27 mouse cellular contexts compared by ENCODE assay signal in genomic region chr15:98021886-98022285, GRCm38 (mm10). TPM values are rescaled to one million over a fixed set of nuclear protein-coding genes. Genes with fewer than 3 reads are reported as not detected.
DNase-seq lines count a peak whose midpoint lies in the region; ATAC-seq and TF ChIP-seq lines count a peak whose summit lies in the region.
"Had no signal": no experiment of that assay in that cellular context is flagged by ENCODE, and none has a peak within 500 bp of the region (broad histone marks: within the 10 kb centered on the region; RNA-seq: fewer than 3 reads in every experiment).

No protein-coding gene starts in this region.

- H3K9me3 ChIP-seq in lung, postnatal 0 days (ENCODE audit: low read length): no peaks in the 10 kb centered on the region
- H3K9me3 ChIP-seq: forebrain, embryonic 12.5 days; intestine, embryonic 15.5 days; megakaryocyte, embryonic 14.5 days; neural tube, embryonic 12.5 days had no signal

- H3K4me3 ChIP-seq in lung, postnatal 0 days (ENCODE audit: low read depth, low read length): no peak overlapping the region
- no peak overlapping the region for H3K4me3 ChIP-seq in thymus, adult 2 months (ENCODE audit: control insufficient read depth, insufficient read depth, low read length)
- H3K4me3 ChIP-seq: erythroblast, embryonic 14.5 days; forebrain, embryonic 12.5 days; heart, adult 2 months; intestine, embryonic 15.5 days; left cerebral cortex, adult 2 months; megakaryocyte, embryonic 14.5 days; neural tube, embryonic 12.5 days had no signal

- H3K36me3 ChIP-seq in lung, postnatal 0 days (ENCODE audit: insufficient read depth, low read length): no peaks in the 10 kb centered on the region
- H3K36me3 ChIP-seq in thymus, adult 2 months (ENCODE audit: control insufficient read depth, insufficient read depth, low read length): no peaks in the 10 kb centered on the region
- H3K36me3 ChIP-seq: forebrain, embryonic 12.5 days; intestine, embryonic 15.5 days; neural tube, embryonic 12.5 days had no signal

- ATAC-seq in lung, postnatal 0 days: no peak
- ATAC-seq: intestine, embryonic 15.5 days; liver, postnatal 0 days had no signal

- H3K9ac ChIP-seq in lung, postnatal 0 days (replicated peaks; ENCODE audit: low read depth): no peak overlapping the region
- H3K9ac ChIP-seq: forebrain, embryonic 12.5 days; hindbrain, embryonic 14.5 days; intestine, embryonic 15.5 days; liver, postnatal 0 days; neural tube, embryonic 12.5 days had no signal

- peak; percentile 60 for DNase-seq in embryo, embryonic 10 days (ENCODE audit: low spot score)
- DNase-seq in embryo, embryonic 9.5 days (ENCODE audit: extremely low spot score): no peak
- peak; percentile 25 for DNase-seq in lung, postnatal 0 days (ENCODE audit: low spot score)
- no peak for DNase-seq in lung, postnatal 36 days
- peak; percentile 58 for DNase-seq in hindlimb bud, embryonic 11.5 days (ENCODE audit: extremely low spot score, low read depth, low spot score)
- no peak for DNase-seq in thymus, adult 18-20 months
- DNase-seq in thymus, adult 2 months: no peak
- DNase-seq: cerebellum, adult 11 months; cerebellum, adult 9-11 months; gastrocnemius, postnatal 36 days; heart, adult 2 months; kidney, adult 9 months; left cerebral cortex, postnatal 4 days; liver, postnatal 0 days; lung, postnatal 14 days; midbrain, embryonic 14.5 days; right cerebral cortex, postnatal 14 days; spleen, adult 18-20 months; thymus, postnatal 25 days had no signal

- H3K4me1 ChIP-seq in lung, postnatal 0 days (ENCODE audit: insufficient read depth, low read depth, low read length): no peaks in the 10 kb centered on the region
- no peaks in the 10 kb centered on the region for H3K4me1 ChIP-seq in thymus, adult 2 months (replicated peaks; ENCODE audit: control insufficient read depth, insufficient read depth, low read length)
- H3K4me1 ChIP-seq: megakaryocyte, embryonic 14.5 days had no signal

- no peaks in the 10 kb centered on the region for H3K27me3 ChIP-seq in lung, postnatal 0 days (replicated peaks; ENCODE audit: insufficient read depth, low read length)
- H3K27me3 ChIP-seq in thymus, adult 2 months (ENCODE audit: control insufficient read depth, insufficient read depth, low read length): no peaks in the 10 kb centered on the region
- H3K27me3 ChIP-seq: forebrain, embryonic 12.5 days; intestine, embryonic 15.5 days; neural tube, embryonic 12.5 days had no signal

- WGBS in lung, postnatal 0 days: 7% methylated on average over 2 of the region's 2 CpGs
- 66% methylated on average over 2 of the region's 2 CpGs for WGBS in thymus, adult 2 months

- no peak for TF ChIP-seq CTCF in lung, postnatal 0 days (IDR thresholded peaks at IDR 0.05)
- no peak for TF ChIP-seq CTCF in thymus, adult 2 months (IDR thresholded peaks at IDR 0.05; ENCODE audit: borderline replicate concordance, control insufficient read depth, extremely low read depth, insufficient read depth, low read length, poor library complexity)

- TF ChIP-seq POLR2A in thymus, adult 2 months (IDR thresholded peaks at IDR 0.05; ENCODE audit: control insufficient read depth, extremely low read depth, insufficient read depth, low read length, poor library complexity): no peak

- H3K27ac ChIP-seq in lung, postnatal 0 days (ENCODE audit: low read length): no peak overlapping the region
- no peak overlapping the region for H3K27ac ChIP-seq in thymus, adult 2 months (ENCODE audit: control insufficient read depth, insufficient read depth, low read length)
- H3K27ac ChIP-seq: forebrain, embryonic 12.5 days; heart, adult 2 months; hindbrain, embryonic 14.5 days; intestine, embryonic 15.5 days; left cerebral cortex, adult 2 months; neural tube, embryonic 12.5 days had no signal

- no peak for TF ChIP-seq EP300 in lung, postnatal 0 days (IDR thresholded peaks at IDR 0.05)

- no peak overlapping the region for H3K4me2 ChIP-seq in lung, postnatal 0 days (replicated peaks; ENCODE audit: low read depth, low read length)
- H3K4me2 ChIP-seq: forebrain, embryonic 12.5 days; hindbrain, embryonic 14.5 days; intestine, embryonic 15.5 days; neural tube, embryonic 12.5 days had no signal

RNA-seq across cellular contexts. Expression of gene Col2a1, which starts 17.4 kb away (rescaled TPM):
- 0.18 TPM in 1 of 2 replicates, not detected in the other for polyA plus RNA-seq in lung, postnatal 0 days (2015; fragmentation: Nextera tagmentation; extraction: Ambion mirVana)
- 0.32 and 0.47 TPM in 2 replicates for polyA plus RNA-seq in thymus, adult 2 months (2012; rRNA removed)
- polyA plus RNA-seq: erythroblast, embryonic 14.5 days; liver, adult 2 months had no signal

RNA-seq across cellular contexts. Expression of gene Tmem106c, which starts 57.9 kb away (rescaled TPM):
- polyA plus RNA-seq in lung, postnatal 0 days (2015; fragmentation: Nextera tagmentation; extraction: Ambion mirVana): 30.3 and 36.7 TPM in 2 replicates
- 38.4 and 40.0 TPM in 2 replicates for polyA plus RNA-seq in thymus, adult 2 months (2012; rRNA removed)

Comparison
In these comparisons a context has a peak if more than half of its experiments do, and no peak if none do; other contexts are left out.
1. DNase-seq: peak in embryo, embryonic 10 days (single experiment), lung, postnatal 0 days (single experiment) and hindlimb bud, embryonic 11.5 days (single experiment); none in embryo, embryonic 9.5 days (single experiment), lung, postnatal 36 days (single experiment), thymus, adult 18-20 months (0 of 2) and thymus, adult 2 months (single experiment).